Mouse (Mus musculus) T-helper 2 cell (primary cell): Measurements from ENCODE around the gene Syt1.

Experiments used
- in situ Hi-C: fragments of 300-600 bp; cut with MboI, MseI; formaldehyde crosslinking; loops from one replicate; pipeline ENCODE4 v1.15.1; 2025; ENCODE audit warnings: high pct_unique_total_duplicates

Syt1 gene

DNA sequence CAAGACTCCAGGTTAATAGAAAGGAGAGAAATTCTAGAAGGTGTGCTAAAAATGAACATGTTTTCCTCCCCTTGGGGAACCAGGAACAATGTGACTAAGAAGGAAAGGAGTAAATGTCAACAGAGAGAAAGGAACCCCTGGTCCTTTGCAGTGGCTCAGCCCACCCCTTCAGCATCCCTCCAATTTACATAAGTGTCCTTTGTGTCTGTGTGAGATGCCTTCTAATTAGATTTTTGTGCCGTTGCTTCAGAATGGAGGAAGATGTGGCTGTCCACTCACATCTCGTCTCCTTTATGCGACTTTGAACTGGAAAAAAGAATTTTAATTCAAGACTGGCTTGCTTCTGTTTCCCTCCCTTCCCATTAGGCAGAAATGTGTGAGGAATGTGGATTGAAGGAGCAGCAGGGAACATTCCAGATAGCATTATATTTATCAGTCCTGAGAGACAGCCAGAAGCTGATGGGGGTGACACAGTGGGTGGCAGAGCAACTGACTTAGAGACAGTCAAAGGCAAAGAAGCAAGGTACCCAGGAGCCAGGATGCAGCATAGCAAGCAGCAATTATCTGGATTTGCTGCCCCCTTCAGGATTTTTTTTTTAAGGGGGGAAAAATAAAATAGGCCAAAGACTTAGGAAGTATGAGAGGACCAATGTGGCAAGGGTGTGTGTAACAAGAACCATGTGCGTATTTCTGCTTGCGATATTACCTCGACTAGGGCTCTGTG is 486.3 kb downstream of the Syt1 start:
- in situ Hi-C loops = no loop called here

DNA sequence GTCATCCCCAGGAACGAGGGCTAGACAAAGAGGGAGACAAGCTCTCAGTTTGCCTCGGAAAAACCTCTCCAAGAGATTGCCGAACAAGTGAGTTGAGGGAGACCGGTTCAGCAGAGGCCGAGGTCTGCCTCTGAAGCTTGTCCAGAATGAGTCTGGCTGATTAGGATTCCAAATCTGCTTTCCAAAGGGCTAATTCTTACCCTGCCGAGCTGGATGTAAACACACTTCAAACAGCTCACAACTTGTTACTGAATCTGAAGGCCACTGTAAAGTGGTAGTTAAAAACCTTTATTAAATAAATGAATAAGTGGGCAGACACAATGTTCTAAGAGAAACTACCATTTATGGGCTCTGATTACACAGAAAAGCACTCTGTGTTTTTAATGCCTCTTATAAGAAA is 491.6 kb downstream of the Syt1 start:
- in situ Hi-C loops = no loop called here

DNA sequence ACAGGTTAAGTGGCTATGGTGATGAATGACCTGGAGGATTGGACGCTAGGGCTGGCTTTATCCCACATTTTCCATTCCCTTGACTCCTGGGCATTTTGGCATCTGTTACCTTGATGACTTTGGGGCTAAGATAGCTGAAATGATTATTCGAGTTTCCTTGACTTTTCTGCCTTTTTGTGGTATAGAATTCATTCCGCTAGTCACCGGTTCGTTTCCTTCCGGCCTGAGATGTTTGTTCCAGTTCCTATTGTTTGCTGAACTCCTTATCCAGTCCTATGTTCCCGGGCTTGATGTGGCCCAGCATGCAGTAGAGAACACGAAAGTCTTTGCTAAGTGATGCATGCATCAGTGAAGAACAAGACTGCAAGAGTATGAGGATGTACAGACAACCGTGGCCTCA is 493.7 kb downstream of the Syt1 start:
- in situ Hi-C loops = no loop called here

DNA sequence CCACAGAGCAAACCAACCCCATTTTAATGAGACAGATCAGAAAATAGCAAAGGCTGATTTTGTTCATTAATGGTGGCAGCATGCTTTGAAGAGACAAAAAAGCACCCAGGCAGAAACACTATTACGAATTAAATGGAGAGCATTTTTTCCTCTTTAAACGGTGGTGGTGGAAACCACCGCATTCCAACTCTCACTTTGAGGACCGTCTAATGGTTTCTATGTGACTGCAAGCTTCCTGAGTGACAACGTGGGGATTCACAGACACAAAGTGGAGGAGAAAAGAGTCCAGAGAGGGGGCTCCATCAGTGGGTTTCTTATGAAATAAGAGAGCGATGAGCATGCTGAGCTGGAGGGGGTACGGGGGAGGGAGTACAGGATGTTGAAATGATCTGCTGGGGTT is 496.1 kb downstream of the Syt1 start:
- in situ Hi-C loops = no loop called here

DNA sequence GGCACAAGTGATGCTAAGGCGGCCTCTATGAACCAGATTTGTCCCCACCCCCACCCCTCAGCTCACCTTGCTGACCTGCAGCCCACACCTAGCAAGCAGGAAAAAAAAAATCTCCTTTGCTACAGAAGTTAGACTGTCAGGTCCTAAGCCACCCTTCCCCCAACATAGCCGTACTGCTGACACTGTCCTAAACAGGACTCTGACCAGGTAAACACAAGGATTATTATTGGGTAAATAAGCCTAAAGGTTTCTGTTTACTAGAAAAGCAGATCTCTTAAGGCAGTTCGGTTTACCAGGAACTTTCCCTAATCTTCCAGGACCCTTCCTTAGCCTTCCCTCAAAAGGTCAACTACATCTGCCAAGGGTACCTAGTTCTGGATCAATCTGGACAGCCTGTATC is 501.2 kb downstream of the Syt1 start:
- in situ Hi-C loops = no loop called here

DNA sequence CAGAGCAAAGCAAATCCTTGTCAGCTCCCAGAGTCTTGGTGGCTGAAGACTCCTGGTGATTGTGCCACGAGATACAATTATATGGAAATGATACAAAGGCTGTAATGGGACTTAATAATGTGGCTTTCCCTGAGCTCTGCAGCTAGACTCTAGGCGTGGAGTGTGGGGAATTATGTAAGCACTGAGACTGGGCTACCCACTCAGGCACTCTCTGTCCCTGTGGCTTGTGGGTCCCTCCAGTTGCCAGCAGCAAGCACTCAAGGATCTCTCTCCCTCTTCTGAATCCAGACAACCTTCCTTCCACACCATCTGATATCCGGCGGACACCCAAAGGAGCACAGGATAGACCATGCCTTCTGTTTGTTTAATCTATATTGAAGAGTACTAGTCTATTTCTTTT is 503.9 kb downstream of the Syt1 start:
- in situ Hi-C loops = no loop called here

DNA sequence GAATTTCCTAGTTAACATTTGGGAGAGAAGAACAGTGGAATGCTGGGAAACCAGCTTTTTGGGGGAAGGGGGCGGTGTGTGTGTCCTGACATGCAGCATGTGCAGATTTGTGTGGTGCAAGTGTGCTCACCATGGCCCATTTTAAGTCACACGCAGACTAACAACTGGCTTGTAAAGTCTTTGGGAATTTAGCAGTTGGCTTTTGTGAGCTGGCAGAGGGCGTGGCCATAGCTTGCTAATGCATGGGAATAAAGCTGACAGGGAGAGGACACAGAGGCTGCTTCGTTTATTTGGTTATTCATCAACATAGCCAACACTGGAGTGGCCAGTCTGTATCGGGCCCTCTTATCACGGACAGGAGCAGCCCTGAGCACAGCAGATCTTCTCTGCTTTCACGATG is 505.9 kb downstream of the Syt1 start:
- in situ Hi-C loops = no loop called here

DNA sequence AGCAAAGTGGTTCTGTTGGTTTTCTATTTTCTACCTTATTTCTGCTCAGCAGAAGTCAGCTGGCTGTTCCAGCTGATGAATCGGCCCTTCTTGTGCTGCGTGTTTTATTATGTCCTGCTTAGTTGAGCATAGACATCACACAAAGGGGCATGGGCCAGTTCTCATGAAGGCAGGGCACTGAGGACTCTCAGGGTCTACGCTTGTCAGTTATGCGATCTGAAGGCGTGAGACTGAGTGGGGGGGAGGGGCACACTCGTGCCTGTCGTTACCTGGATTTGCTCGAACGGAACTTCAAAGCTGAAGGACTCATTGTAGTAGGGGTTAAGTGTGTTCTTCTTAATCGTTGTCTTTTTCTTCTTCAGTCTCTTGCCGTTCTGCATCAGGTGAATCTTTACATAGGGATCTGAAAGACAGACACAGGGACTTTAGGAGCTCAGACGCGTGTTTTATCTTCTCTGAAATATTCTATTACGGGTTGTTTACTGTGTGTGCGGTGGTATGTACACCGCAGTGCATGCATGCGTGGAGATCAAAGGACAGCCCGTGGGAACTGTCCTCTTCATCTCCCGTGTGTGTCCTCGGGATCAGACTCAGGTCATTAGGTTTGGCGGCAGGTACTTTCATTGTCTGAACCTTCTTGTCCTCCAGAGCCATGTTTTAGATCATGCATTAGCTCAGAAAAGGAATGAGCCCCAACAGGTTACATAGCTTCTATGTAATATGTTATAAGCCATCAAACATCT is 506.5 kb downstream of the Syt1 start:
- in situ Hi-C loops = no loop called here

DNA sequence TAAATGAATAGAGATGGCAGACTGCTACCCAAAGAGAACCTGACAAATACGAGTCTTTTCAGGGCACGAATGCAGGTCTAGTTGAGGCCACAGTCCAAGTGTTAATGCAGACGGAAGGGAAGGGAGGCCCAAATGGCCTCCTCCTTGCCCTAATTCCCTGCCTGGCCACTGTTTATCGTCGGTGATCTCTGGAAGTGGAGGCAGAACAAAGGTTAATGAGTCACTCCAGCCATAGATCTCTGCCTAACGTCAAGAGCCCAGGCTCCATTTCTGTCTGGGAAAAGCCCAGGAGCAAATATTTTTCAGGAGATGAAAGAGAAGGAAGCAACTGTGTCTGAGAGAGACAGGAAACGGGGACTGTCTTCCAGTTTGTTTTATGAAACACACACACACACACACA is 520.6 kb downstream of the Syt1 start:
- in situ Hi-C loops = no loop called here

DNA sequence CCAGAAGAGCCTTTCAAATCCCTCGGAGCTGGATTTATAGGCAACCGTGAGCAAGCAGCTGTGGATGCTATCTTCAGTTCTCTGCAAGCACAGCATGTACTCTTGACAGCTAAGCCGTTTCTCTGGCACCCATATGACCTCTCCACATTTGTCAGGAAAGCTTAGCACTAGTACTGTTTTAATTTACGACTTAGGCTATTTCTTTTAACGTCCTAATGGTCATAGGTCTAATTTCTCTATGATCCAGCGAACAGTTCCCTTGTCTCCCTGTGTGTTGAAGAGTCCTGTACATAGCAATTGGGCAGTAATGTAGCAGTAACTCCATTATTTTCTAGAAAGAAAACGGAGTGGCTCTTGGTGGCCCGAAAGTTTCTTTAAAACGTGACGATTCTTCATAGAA is 526.8 kb downstream of the Syt1 start:
- in situ Hi-C loops = no loop called here

DNA sequence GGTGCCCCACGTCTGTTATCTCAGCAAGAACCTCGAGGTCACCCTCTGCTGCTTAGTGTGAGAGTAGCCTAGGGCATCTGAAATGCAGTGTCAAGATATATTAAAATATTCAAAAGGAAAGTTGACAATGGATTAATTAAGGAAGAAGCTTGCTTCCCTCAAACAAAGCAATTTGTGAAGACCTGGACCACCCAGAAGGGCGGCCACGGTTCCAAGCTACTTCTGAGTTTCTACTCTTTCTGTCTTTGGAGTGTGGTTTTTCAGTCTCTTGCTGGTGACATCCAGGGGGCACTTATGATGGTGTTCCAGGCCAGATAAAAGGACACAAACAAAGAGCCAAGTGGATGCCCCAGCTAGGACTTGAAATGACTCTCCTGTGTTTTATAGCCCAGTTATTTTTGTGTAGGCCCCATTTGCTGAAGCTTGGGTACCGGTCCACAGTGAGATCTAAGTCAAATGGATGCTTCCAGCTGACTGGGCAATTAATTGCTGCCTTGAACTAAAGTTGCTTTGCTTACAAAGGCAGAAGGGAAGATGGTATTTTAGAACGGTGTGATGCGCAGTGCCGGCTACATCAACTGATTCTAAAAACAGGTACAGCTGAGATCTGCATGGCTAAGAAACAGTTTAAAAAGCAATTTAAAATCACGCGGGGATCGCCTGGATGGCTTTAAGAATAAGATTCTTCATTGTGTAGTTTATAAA is 530.5 kb downstream of the Syt1 start:
- in situ Hi-C loops = no loop called here

DNA sequence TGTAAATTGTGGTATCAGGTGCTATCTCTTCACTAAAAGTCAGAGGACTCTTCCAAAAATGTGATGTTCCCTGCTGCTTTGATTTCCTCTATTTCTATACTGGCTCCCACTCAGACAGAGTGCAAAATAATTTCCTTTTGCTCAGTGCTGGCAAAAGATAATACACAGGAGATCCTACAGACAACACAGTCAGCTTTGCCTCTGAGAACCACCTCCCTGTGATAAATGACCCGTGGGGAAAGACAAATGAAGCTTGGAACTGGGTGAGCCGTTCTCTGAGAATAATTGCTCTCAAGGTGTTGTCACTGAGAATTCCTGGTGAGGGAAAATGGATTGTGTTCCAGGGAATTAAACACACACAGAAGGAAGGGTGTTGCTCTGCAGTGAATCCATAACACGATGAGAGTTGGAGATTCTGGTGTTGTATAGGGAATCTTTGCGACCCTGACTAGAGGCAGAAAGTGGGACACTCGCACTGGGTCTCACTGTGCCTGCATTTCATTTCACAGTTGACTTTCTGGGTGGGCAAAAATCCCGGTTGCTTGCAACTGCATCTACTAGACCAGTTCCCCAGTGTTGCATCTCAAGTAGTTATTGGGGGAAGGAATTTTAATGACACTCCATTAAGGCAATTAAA is 540.3 kb downstream of the Syt1 start:
- in situ Hi-C loops = no loop called here

DNA sequence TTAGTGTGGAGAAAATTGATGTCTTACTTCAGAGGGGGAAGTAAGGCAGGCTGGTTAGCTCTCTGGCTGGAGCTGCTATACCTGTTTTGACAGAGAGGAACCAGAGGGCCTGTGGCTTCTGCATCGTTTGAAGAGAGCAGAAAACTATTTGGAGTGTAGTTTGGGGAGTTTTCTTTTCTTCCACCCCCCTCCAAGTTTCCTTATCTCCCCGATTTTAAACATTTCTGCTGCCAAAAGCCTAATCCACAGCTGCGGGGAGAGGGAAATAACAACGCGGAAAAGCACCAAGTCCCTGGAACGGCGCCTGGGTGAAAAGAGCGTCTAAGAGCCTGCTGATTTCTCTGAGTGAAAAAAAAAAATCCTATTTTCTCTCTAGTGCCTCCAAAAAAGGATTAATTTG is 544.2 kb downstream of the Syt1 start:
- in situ Hi-C loops = no loop called here

DNA sequence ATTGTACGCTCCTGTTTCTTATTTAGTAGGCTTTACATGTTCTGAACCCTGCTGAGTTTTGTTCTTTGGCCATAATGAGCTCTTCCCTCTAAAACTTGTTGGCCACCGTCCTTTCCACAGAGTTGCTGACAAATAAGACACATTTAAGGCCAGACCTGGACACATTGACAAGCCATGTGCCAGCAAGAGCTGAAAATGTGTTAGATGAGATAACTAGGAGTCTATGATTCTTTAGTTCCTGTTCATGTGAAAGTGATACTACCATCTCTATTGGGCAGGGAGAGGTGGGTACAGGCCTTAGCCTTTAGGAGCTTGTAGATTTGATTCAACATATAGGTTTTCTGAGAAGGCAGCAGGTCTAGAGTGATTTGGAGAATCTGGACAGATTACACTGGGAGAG is 548.9 kb downstream of the Syt1 start:
- in situ Hi-C loops = no loop called here

DNA sequence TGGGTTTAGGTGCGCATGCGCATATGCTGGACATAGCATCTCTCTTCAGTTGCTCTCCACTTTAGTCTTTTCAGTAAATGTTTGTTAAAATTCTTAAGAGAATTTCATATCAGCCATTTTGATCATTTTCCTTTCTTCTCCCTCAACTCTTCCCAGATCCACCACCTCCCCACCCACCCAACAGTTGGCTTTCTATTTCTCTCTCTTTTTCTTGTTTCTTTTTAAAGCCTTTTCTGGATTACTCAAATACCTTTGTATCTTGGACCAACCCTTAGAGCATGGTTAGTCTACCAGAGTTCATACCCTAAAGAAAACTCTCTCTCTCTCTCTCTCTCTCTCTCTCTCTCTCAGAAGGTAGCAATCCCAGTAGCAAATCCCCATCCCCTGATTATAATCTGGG is 553.7 kb downstream of the Syt1 start:
- in situ Hi-C loops = no loop called here

DNA sequence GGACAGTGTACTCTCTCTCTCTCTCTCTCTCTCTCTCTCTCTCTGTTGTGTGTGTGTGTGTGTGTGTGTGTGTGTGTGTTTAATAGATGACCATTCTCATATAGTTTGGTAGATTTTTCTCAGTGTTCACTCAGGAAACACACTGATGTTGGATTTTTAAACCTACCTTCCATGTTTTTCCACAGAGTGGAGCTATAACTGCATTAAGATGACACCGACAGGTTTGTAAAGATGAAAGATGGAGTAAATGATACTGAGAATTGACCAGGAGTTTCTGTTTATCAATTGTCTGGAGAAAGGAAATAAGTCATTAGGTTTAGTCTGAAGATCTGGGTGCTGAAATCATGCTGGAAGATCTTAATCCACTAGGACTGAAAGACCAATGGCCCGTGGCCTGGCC is 554.9 kb downstream of the Syt1 start:
- in situ Hi-C loops = no loop called here

DNA sequence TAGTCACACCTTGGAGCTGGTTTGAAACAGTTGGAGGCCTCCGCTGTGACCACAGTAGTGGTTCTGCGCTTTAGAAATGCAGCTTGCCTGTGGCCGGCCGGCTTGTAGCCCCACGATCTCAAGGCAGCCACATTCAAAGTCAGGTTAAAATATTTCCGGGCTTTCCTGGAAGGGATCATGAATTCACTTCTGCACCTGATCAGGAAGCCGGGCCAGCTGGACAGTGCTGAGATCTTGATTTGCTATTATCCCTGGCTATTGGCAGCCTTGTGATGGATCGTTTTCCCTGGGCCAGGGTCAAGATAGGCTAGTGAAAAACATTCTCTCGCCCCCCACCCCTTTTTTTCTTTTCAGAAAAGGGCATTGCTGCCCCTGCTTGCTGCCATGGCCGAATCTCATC is 555.6 kb downstream of the Syt1 start:
- in situ Hi-C loops = no loop called here

DNA sequence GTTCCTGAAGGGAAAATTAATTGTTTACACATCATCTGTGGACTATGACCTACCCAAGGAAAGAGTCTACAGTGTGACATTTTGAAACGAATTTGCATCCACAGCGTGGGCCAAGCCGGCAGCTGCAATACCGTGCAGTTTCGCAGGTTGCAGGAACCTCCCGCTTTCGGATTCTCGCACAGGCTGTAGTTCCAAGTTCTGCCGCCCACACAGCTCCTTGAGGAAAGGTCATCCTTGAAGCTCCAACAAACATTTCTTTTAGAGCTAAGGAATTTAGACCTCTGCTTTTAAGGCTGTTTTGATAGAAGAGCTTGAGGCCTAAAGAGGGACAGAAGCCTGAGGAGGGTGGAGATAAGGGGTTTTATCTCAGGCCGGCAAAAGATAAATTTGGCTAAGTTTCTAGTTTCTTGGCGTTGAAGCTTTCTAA is 556.1 kb downstream of the Syt1 start:
- in situ Hi-C loops = no loop called here

DNA sequence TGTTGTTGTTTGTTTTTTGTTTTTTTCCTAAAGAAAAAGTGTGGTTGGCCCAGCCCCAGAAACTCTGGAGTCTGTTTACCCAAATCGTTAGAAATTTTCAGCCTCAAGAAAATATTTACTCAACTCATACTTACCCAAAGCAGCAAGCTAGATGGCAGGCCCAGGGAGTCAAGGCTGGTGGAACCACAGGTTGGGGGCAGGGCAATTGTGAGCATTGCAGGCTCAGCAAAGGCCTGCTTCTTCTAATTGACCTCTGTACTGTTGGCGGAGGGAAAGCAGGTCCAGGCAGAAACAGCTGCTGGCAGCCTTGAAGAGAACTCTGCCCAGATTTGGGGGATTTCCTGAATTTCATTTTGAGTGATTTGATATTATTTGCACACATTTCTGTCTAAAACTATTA is 557.2 kb downstream of the Syt1 start:
- in situ Hi-C loops = no loop called here

DNA sequence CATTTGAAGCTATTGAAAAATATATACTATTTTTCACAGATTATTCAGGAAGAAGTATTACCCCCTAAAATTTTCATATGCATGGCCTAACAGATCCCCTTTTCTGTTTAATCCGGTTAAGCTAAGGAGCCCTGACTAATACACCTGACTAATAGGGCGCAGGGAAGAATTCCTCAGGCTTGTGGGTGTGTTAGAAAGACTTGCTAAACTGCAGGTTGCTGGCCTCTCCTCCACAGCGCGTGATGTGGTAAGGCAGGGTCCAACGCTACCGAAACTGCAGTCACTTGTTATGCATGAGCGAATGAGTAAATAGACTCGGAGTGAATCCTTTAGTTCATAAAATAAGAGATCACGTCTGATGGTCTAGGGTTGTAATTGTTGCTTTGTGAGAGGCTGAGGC is 558.4 kb downstream of the Syt1 start:
- in situ Hi-C loops = no loop called here

DNA sequence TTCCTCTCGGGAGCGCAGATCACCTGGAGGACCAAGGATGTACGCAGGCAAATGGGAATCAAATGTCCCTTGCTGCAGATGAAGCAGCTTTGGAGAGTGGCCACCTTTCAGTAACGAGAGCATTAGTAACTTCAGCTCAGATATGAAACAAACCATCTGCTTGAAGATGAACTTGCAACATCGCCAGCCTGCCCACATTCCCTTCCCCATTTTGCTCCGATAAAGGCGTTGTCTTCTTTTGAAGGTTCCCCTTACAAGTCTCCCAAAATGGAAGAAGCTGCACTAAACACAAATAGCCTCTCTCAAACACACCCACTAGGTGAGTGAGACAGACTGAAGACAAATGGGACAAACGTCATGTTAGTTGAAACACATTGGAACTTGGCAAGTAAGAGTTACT is 559.3 kb downstream of the Syt1 start:
- in situ Hi-C loops = no loop called here

DNA sequence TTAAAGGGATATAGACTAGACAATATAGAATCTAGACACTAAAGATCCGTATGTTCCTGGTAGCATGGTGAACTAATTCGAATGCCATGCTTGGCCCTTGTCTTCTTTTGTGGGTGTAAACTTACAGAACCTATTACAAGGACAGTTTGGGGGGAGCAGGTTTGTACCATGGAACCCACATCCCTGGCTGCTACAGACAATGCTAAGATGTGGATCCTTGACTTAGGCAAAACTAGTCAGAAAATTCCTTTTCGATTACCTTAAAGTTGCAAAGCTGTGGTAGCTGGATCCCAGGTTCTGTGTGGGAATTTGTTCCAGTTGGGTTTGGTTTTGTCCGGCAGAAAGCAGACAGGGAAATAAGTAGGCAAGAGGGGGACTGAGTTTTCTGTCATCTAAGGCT is 560.4 kb downstream of the Syt1 start:
- in situ Hi-C loops = no loop called here
